Mouse (Mus musculus) olfactory bulb, adult 2 months (tissue): ENCODE measurements around the gene Fbxo3.

ENCODE experiments used
- CTCF ChIP-seq: fragments of 200-500 bp; IDR thresholded peaks from 2 replicates; pipeline ENCODE4 v1.5.1; 2012; ENCODE audit warnings: low read depth, mild to moderate bottlenecking, low read length, moderate library complexity; ENCODE audit not compliant: insufficient read depth
- POLR2A ChIP-seq: fragments of 200-500 bp; IDR thresholded peaks from 2 replicates; pipeline ENCODE4 v1.6.1; 2012; ENCODE audit warnings: mild to moderate bottlenecking, low read depth, low read length, moderate library complexity; ENCODE audit not compliant: insufficient read depth

DNA sequence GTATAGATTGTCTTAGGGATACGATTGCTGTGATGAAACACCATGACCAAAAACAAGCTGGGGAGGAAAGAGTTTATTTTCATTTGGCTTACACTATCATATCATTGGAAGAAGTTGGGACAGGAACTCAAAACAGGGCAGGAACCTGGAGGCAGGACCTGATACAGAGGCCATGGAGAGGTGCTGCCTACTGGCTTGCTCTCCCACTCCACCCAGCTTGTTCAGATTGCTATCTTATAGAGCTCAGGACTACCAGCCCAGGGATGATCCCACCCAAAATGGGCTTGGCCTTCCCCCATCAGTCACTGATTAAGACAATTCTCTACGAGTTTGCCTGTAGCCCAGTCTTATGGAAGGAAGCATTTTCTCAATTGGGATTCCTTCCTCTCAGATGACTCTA is 36.6 kb downstream of the Fbxo3 start:
- TF ChIP-seq POLR2A (no peak), CTCF (no peak)
